Mouse (Mus musculus): ENCODE results near the gene Cd79a.

GRCm38 (mm10) chr7:24901842-24902241 lies 4.7 kb downstream of the Cd79a start:
- TF ChIP-seq EP300 (IDR thresholded peaks at IDR 0.05; ENCODE audit: low read depth) (no peak), CTCF (IDR thresholded peaks at IDR 0.05; ENCODE audit: low read depth) (no peak)
